Mouse (Mus musculus) cerebellum, adult 18-20 months (tissue): Measurements from ENCODE around the gene Dzank1.

ENCODE experiments used
- DNase-seq, 2 experiments: peaks; one replicate each; pipeline ENCODE4 v3.0.0; 2021

The Dzank1 gene

GRCm38 (mm10) chr2:144526981-144527820 is at the start of gene Dzank1, which contains the start of gene Polr3f:
TSS of gene Dzank1 (minus strand) at chr2:144527414.
TSS of gene Polr3f (plus strand) at chr2:144527718.
- peak; percentile 96 to 99 for DNase-seq

GRCm38 (mm10) chr2:144555820-144556552 is 28.8 kb upstream of the Dzank1 start, which contains the start of gene Sec23b:
TSS of gene Sec23b (plus strand) at chr2:144556229.
- peak; percentile 96 to 98 for DNase-seq

- DNase-seq, result no peak
Measured at GRCm38 (mm10) chr2:144555286-144555819, 28.1 kb upstream of the Dzank1 start.

GRCm38 (mm10) chr2:144553905-144554304 is 26.7 kb upstream of the Dzank1 start:
- no peak for DNase-seq

GRCm38 (mm10) chr2:144550529-144550928 is 23.3 kb upstream of the Dzank1 start, which contains the start of gene Rbbp9:
TSS of gene Rbbp9 (minus strand) at chr2:144550869.
- peak; percentile 72 to 73 for DNase-seq

- DNase-seq, result no peak
Measured at GRCm38 (mm10) chr2:144547559-144547958, 20.3 kb upstream of the Dzank1 start.

- no peak for DNase-seq
Measured at GRCm38 (mm10) chr2:144545481-144545880, 18.3 kb upstream of the Dzank1 start.

GRCm38 (mm10) chr2:144545061-144545460 is 17.8 kb upstream of the Dzank1 start:
- no peak for DNase-seq

- DNase-seq, result no peak
Measured at GRCm38 (mm10) chr2:144544630-144545029, 17.4 kb upstream of the Dzank1 start.

GRCm38 (mm10) chr2:144543670-144544069 is 16.5 kb upstream of the Dzank1 start:
- no peak for DNase-seq

GRCm38 (mm10) chr2:144541246-144541645 is 14.0 kb upstream of the Dzank1 start:
- DNase-seq, result no peak

- DNase-seq, result no peak
Measured at GRCm38 (mm10) chr2:144537123-144537522, 9.9 kb upstream of the Dzank1 start.

- DNase-seq, result no peak
Measured at GRCm38 (mm10) chr2:144527821-144528174, 584 bp upstream of the Dzank1 start.

- peak; percentile 31 to 37 for DNase-seq
Measured at GRCm38 (mm10) chr2:144525856-144526255, 1.4 kb downstream of the Dzank1 start.

- no peak for DNase-seq
Measured at GRCm38 (mm10) chr2:144519772-144520171, 7.4 kb downstream of the Dzank1 start.

- DNase-seq, result no peak
Measured at GRCm38 (mm10) chr2:144514619-144515018, 12.6 kb downstream of the Dzank1 start.

GRCm38 (mm10) chr2:144502134-144502533 is 25.1 kb downstream of the Dzank1 start:
- DNase-seq, result peak in 1 of 2 experiments; percentile 15

- DNase-seq, result no peak
Measured at GRCm38 (mm10) chr2:144489342-144489741, 37.9 kb downstream of the Dzank1 start.

GRCm38 (mm10) chr2:144487476-144487875 is 39.7 kb downstream of the Dzank1 start:
- DNase-seq, result no peak

GRCm38 (mm10) chr2:144485439-144485838 is 41.8 kb downstream of the Dzank1 start:
- no peak for DNase-seq

- DNase-seq, result no peak
Measured at GRCm38 (mm10) chr2:144484084-144484483, 43.1 kb downstream of the Dzank1 start.

- DNase-seq, result no peak
Measured at GRCm38 (mm10) chr2:144479421-144479820, 47.8 kb downstream of the Dzank1 start.

GRCm38 (mm10) chr2:144467203-144467602 is 60.0 kb downstream of the Dzank1 start:
- no peak for DNase-seq
